Mouse (Mus musculus) hindbrain, embryonic 14.5 days (tissue): ENCODE results near the gene Mmp11. TPM values are rescaled to one million over a fixed set of nuclear protein-coding genes. Genes with fewer than 3 reads are reported as not detected.

Source experiments
- ATAC-seq: fragments of 200-750 bp; cut with Nextera tagmentation; 2 replicates; pipeline ENCODE4 v1.8.0; 2017; ENCODE audit warnings: moderate number of reproducible peaks, mild to moderate bottlenecking, moderate TSS enrichment, moderate library complexity; ENCODE audit not compliant: low FRiP score
- DNase-seq: peaks from one replicate; pipeline ENCODE4 v3.0.0-alpha.2; 2015; ENCODE audit warnings: low spot score
- H3K27ac ChIP-seq: fragments of 300-500 bp; sonication (generic); 2 replicates; pipeline ENCODE4 v1.5.1; 2014; ENCODE audit warnings: mild to moderate bottlenecking, moderate library complexity
- H3K27me3 ChIP-seq: fragments of 300-500 bp; sonication (generic); 2 replicates; pipeline ENCODE4 v1.6.1; 2014; ENCODE audit warnings: mild to moderate bottlenecking, low read length, mixed read lengths; ENCODE audit not compliant: control insufficient read depth, insufficient read depth
- H3K36me3 ChIP-seq: fragments of 300-500 bp; sonication (generic); replicated peaks from 2 replicates; pipeline ENCODE4 v1.6.1; 2014; ENCODE audit not compliant: control insufficient read depth, insufficient read depth
- H3K4me1 ChIP-seq: fragments of 300-500 bp; sonication (generic); replicated peaks from 2 replicates; pipeline ENCODE4 v1.6.1; 2014; ENCODE audit warnings: antibody characterized with exemption, low read length, mixed read lengths; ENCODE audit not compliant: control insufficient read depth, insufficient read depth
- H3K4me2 ChIP-seq: fragments of 300-500 bp; sonication (generic); replicated peaks from 2 replicates; pipeline ENCODE4 v1.6.1; 2014; ENCODE audit warnings: mild to moderate bottlenecking, moderate library complexity
- H3K4me3 ChIP-seq: fragments of 300-500 bp; sonication (generic); replicated peaks from 2 replicates; pipeline ENCODE4 v1.5.1; 2014; ENCODE audit warnings: mild to moderate bottlenecking, low read length
- H3K9ac ChIP-seq: fragments of 300-500 bp; sonication (generic); 2 replicates; pipeline ENCODE4 v1.6.1; 2014
- H3K9me3 ChIP-seq: fragments of 300-500 bp; sonication (generic); 2 replicates; pipeline ENCODE4 v1.6.1; 2016; ENCODE audit warnings: low read length; ENCODE audit not compliant: control insufficient read depth
- WGBS: fragments of 180-500 bp; shearing (Covaris S2); extraction: QIAGEN DNeasy Blood & Tissue Kit; methylation state at CpG from one replicate; pipeline ENCODE4 v1.1.7; 2014; 5-methylcytosine and 5-hydroxymethylcytosine counted together
- polyA plus RNA-seq: library from polyadenylated mRNA; unstranded; fragments of >200 nt; fragmentation: Nextera tagmentation; extraction: Ambion mirVana; gene quantifications from 2 replicates; pipeline ENCODE4 v1.2.1, GENCODE M21; 2014

Gene Mmp11
- polyA plus RNA-seq, 1 experiment from 2014 or later = 18.0 TPM

DNA sequence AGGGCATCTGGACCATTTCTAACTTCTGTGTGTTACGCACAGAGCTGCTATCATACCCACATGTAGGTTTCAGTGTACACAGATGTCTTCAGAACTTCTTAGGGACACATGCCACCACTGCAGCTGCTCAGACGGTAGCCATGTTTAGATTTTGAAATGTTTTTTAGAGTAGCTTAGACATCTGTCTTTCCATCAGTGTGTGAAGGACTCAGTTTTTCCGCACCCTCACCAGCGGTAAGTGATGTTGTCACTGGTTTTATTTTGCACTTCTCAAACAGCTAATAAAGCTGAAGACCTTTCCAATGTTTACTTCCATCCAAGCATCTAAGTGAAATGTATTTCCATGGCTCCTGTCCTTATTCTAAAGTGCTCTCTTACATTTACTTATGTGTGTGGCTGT is 29.4 kb downstream of the Mmp11 start:
- H3K27me3 ChIP-seq = no peaks in the 10 kb centered on the region
- no peak overlapping the region for H3K4me3 ChIP-seq
- no peaks in the 10 kb centered on the region for H3K4me1 ChIP-seq
- H3K9me3 ChIP-seq = no peaks in the 10 kb centered on the region
- 96% methylated on average over 4 of the region's 4 CpGs for WGBS
- H3K9ac ChIP-seq = no peak overlapping the region
- H3K4me2 ChIP-seq = no peak overlapping the region
- ATAC-seq (no peak), DNase-seq (no peak)
- no peak overlapping the region for H3K27ac ChIP-seq
- H3K36me3 ChIP-seq = peaks cover 97% of the 10 kb centered on the region

DNA sequence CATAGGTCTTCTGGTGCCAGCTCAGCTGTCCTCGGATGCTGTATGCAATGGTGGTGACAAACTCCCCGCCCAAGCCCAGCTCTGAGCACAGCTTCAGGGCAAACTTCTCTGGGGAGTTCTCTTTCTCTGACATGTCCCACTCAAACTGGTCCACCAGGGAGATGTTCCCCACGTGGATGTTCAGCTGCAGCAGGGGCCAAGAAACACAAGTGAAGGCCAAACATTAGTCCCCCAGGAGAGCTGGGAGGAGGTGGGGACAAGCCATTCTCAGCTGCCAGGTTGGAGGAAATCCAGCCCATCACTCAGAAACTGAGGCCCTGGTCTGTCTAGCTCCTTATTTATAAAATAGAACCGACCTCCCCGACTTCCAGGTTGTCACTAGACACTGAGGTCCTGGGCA is 31.9 kb downstream of the Mmp11 start:
- ATAC-seq (no peak), DNase-seq (no peak)
- H3K36me3 ChIP-seq = peaks cover 98% of the 10 kb centered on the region
- 88% methylated on average over 5 of the region's 5 CpGs for WGBS
- no peak overlapping the region for H3K4me2 ChIP-seq
- H3K9me3 ChIP-seq = no peaks in the 10 kb centered on the region
- H3K4me3 ChIP-seq = no peak overlapping the region
- no peaks in the 10 kb centered on the region for H3K4me1 ChIP-seq
- no peak overlapping the region for H3K9ac ChIP-seq
- H3K27ac ChIP-seq = no peak overlapping the region
- H3K27me3 ChIP-seq = no peaks in the 10 kb centered on the region

DNA sequence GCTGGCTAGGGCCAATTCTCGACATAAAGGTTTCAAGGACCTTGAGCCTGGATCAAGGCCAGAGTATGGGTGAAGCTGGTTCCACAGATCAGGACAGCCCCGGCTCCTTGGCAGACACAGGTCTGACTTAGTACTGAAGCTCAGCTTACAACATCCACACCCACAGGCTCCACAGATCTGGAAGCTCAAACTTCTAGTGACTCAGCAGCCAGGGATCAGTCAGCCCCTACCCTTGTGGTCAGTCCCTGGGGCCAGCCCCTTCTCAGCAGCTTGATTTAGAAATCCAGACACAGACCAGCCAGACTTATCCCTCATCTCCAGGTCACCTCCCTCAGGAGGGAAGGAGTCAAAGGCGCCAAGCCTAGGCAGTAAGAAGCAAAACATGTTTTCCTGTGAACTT is 37.5 kb downstream of the Mmp11 start:
- H3K9me3 ChIP-seq = no peaks in the 10 kb centered on the region
- no peaks in the 10 kb centered on the region for H3K27me3 ChIP-seq
- no peak overlapping the region for H3K9ac ChIP-seq
- DNase-seq (no peak), ATAC-seq (0 out of 2 replicates have a peak, but pooled peaks have one; percentile 21)
- H3K4me1 ChIP-seq = no peaks in the 10 kb centered on the region
- no peak overlapping the region for H3K27ac ChIP-seq
- H3K4me3 ChIP-seq = no peak overlapping the region
- H3K4me2 ChIP-seq = no peak overlapping the region
- 84% methylated on average over 3 of the region's 3 CpGs for WGBS
- peaks cover 95% of the 10 kb centered on the region for H3K36me3 ChIP-seq

DNA sequence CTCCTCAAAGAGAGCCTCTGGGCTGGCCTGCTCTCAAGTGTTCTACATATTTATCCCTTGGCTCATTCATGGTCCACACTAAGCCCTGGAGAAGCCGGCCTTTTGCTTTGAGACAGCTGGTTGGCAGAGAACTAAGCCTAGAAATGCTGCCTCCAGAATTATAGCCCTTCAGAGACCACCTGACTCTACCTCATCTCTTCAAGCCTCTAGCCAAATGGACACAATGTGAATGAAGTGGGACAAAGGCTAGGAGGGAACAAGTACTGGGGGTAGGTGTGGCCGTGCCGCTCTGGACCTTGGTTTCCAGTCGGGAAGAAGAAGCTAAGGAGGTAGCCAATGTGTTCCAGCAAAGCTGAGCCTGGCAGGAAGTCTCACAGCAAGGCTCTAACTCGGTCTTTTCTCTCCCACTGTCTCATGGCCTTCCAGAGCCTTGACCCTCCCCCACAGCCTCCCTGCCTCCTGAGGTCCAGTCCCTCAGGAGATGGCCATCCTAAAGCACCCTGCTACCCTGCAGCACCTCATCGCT is 38.2 kb downstream of the Mmp11 start:
- H3K9me3 ChIP-seq = no peaks in the 10 kb centered on the region
- WGBS = 80% methylated on average over 6 of the region's 6 CpGs
- no peak overlapping the region for H3K4me3 ChIP-seq
- H3K36me3 ChIP-seq = peaks cover 88% of the 10 kb centered on the region
- no peak overlapping the region for H3K27ac ChIP-seq
- no peaks in the 10 kb centered on the region for H3K27me3 ChIP-seq
- H3K4me1 ChIP-seq = peaks cover 5% of the 10 kb centered on the region; the same call in 1 of the 2 replicates
- H3K9ac ChIP-seq = no peak overlapping the region
- H3K4me2 ChIP-seq = no peak overlapping the region
- ATAC-seq (no peak), DNase-seq (no peak)

DNA sequence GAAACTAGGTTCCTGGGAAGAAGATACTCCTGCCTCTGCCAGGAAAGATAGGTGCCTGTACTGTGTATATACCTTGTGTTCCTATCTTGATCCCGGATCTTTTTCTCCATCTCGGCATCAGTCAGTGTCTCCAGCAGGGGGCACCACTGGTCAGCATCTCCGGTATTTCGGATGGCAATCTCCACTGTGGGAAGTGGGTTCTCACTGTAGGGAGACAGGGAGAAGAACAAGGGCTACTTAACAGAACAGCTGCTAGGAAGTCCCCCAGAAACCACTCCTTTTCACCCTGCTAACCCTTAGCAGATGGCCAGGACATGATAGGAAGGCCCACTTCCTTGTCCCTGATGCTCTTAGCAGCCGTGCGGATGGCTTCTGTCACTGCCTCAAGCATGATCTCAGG is 38.9 kb downstream of the Mmp11 start:
- Histone ChIP-seq H3K9me3 (no peaks in the 10 kb centered on the region), H3K9ac (no peak overlapping the region), H3K4me2 (no peak overlapping the region), H3K27me3 (no peaks in the 10 kb centered on the region), H3K4me1 (peaks cover 5% of the 10 kb centered on the region; the same call in 1 of the 2 replicates), H3K36me3 (peaks cover 80% of the 10 kb centered on the region), H3K4me3 (no peak overlapping the region), H3K27ac (no peak overlapping the region)
- DNase-seq (peak; percentile 71), ATAC-seq (no peak)
- 31% methylated on average over 6 of the region's 6 CpGs for WGBS

DNA sequence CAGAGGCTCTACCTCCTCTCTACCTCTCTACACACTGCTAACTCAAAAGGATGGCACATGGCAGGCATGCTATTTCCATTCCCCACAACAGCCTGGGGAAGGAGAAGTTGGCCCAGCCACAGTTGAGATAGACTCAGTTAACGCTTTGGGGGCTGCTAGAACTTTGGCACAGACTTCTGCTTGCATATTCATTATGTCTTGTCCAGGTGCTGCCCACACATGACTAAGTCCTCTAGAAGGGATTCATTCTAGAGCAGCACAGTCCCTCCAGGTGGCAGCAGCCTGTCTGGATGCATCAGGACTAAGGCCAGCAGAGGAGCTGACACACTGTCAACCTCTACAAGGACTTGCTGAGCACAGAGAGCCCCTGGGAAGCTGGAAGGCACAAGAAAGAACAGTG is 40.1 kb downstream of the Mmp11 start:
- Histone ChIP-seq H3K36me3 (peaks cover 69% of the 10 kb centered on the region), H3K27ac (no peak overlapping the region), H3K4me3 (no peak overlapping the region), H3K4me1 (peaks cover 5% of the 10 kb centered on the region; the same call in 1 of the 2 replicates), H3K9ac (no peak overlapping the region), H3K9me3 (no peaks in the 10 kb centered on the region), H3K4me2 (no peak overlapping the region), H3K27me3 (no peaks in the 10 kb centered on the region)
- no peak for DNase-seq
- WGBS = 100% methylated on average over 1 of the region's 1 CpGs
- no peak for ATAC-seq

DNA sequence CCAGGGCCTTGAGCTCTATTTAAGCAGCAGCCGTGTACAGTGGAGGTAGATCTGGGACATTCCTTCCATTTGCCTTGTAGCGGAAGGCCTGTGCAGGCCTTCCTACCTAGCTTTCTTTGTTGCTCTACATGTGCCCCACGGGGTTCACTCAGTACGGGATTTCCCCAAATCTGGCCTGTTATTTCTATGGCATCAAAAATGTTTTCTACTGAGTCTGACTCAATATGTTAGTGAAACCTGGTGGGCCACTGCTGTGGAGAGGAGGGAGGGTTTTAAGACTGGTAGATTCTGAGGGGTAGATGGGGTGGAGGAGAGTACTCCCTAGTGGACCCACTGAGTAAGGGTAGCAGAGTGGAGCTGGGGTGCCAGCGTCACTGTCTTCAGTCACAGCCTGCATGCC is 40.6 kb downstream of the Mmp11 start:
- WGBS = 96% methylated on average over 5 of the region's 5 CpGs
- no peak overlapping the region for H3K4me3 ChIP-seq
- no peak overlapping the region for H3K9ac ChIP-seq
- DNase-seq = no peak
- H3K4me2 ChIP-seq = no peak overlapping the region
- peaks cover 5% of the 10 kb centered on the region; the same call in 1 of the 2 replicates for H3K4me1 ChIP-seq
- H3K27me3 ChIP-seq = no peaks in the 10 kb centered on the region
- no peaks in the 10 kb centered on the region for H3K9me3 ChIP-seq
- ATAC-seq = no peak
- H3K36me3 ChIP-seq = peaks cover 64% of the 10 kb centered on the region
- no peak overlapping the region for H3K27ac ChIP-seq

DNA sequence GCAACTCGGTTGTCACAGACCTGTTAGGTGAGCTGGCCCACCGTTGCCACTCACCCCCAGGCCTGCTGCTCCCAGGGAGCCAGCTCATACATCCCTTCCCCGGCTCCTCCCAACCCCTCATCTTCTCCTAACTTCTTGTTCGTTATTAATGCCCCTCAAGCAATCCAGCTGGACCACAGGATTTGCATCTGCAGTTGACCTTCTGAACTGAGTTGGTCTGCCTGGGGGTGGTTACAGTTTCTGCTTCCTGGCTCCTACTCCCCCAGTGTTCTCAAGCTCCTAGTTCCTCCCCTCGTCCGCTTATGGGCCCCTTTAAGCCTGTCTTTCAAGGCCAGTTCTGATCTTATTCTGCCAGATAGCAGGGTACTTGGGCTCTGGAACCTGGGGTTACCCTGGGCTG is 41.7 kb downstream of the Mmp11 start:
- H3K4me3 ChIP-seq = no peak overlapping the region
- no peak for DNase-seq
- H3K4me1 ChIP-seq = peaks cover 5% of the 10 kb centered on the region; the same call in 1 of the 2 replicates
- no peaks in the 10 kb centered on the region for H3K27me3 ChIP-seq
- no peak overlapping the region for H3K4me2 ChIP-seq
- no peaks in the 10 kb centered on the region for H3K9me3 ChIP-seq
- peaks cover 53% of the 10 kb centered on the region for H3K36me3 ChIP-seq
- WGBS = 86% methylated on average over 6 of the region's 6 CpGs
- no peak for ATAC-seq
- H3K27ac ChIP-seq = no peak overlapping the region
- H3K9ac ChIP-seq = no peak overlapping the region

DNA sequence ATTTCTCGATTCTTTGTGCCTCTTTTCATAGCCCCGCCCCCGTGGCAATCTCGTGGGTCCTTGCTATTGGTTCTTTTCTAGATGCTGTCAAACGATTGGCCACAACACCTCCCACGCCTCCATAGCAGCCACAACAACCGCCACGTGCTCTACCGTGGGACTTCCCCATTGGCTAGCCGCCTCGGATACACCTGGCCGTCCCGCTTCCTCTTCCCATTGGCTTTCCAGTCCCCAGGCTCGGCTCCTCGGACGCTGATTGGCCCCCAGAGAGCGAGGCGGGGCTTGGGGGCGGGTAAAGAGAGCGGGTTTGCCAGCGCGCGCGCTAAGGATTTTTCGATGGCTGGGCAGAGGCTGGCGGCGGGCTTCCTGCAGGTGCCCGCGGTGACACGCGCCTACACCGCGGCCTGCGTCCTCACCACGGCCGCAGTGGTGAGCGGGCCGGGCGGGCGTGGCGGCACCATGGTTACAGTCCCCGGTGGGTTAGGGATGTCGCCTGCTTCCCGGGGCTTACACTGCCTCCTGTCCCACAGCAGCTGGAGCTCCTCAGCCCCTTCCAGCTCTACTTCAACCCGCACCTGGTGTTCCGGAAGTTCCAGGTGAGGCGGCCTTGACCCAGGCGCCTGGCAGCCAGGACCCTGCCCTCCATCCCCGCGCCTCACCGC is 43.1 kb downstream of the Mmp11 start, which contains the start of gene Derl3:
TSS of gene Derl3 (plus strand) at position 325 of the 662 bp plus-strand sequence.
- peak within 1 kb of the TSS; percentile 80 for H3K4me2 ChIP-seq
- peak; percentile 93 for DNase-seq
- peaks cover 39% of the 10 kb centered on the region for H3K36me3 ChIP-seq
- no peaks in the 10 kb centered on the region for H3K9me3 ChIP-seq
- peak within 1 kb of the TSS; percentile 37; the same call in 1 of the 2 replicates for H3K9ac ChIP-seq
- H3K4me3 ChIP-seq = peak within 1 kb of the TSS; percentile 32
- no peaks in the 10 kb centered on the region for H3K27me3 ChIP-seq
- ATAC-seq = peak; percentile 99
- 2% methylated on average over 51 of the region's 51 CpGs for WGBS
- H3K27ac ChIP-seq = no peak within 1 kb of the TSS; the same call in 1 of the 2 replicates
- H3K4me1 ChIP-seq = peaks cover 5% of the 10 kb centered on the region; the same call in 1 of the 2 replicates
